Mouse (Mus musculus) right cerebral cortex, adult 2 months (tissue): ENCODE measurements around the gene Gsdme.

Source experiments
- DNase-seq, 2 experiments: peaks; one replicate each; pipeline ENCODE4 v3.0.0; 2021 to 2022; ENCODE audit warnings: low spot score in 2 of 2

Gsdme gene

DNA sequence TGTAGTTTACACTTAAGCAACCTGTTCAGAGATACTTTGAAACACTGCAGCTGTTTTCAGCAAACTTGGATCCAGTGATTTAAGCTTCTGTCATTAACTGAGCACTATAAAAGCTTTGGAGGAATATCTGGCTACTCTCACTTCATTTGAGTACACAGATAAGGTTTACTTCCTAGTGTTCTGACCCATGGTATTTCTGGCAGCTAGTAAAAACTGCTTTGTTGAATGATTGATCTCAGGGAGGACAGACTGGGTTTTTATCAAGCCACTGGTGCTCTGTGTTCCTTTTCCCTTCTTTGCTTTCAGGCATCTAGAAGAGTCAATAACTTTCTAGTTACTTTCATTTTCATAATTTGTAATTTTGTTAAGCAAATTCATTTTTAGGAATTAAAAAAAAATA lies 74.3 kb downstream of the Gsdme start:
- no peak for DNase-seq

DNA sequence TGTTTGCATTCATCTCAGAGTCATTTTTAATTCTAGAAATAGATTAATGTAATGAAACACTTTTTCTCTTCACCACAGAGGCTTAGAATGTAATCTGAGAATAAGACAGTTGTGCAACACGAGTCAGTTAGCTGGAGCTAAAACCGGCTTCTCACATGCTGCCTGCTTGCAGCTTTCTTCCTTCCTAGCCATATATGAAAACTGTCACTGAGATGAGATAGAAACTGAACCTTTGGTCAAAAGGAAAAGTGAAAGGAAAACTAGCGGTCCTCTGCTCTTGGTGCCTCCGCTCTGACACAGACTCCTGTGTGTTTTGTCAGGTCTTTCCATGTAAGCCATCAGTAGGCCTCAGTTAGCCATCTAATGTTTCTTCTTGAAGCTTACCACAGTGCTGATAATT lies 75.7 kb downstream of the Gsdme start:
- no peak for DNase-seq

DNA sequence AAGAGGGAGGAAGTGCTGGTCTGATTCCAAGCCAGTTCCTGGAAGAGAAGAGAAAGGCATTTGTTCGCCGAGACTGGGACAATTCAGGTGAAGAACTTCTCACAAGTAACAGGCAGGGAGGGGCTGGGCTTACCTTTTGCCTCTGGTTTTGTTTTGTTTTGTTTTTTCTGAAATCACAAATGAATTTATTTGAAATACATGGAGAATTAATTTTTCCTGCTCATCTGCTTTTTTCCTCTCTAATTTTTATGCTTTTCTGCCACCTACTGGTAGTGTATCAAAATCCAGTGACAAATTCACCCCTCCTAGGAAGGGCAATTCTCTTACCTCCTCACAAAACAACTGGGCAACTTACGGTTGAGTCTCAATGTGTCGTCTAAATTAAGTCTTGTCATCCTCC lies 83.5 kb downstream of the Gsdme start:
- no peak for DNase-seq

DNA sequence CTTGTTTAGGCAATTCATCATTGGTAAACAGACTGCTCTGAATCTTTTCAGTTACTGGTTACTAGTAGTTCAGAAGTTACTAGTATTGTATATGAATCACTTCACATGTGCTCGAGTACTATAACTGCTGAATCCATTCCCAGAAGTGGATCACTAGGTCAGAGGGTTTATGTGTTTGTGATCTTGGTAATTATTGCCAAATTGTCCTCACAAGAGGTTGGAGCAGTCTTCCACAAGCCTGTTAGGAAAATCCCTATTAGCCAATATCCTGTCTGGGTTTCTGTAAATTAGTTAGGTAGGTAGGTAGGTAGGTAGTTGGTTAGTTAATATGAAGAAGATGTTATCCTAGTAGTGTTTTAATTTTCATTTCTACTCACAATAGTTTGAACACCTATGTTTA lies 87.9 kb downstream of the Gsdme start:
- no peak for DNase-seq

DNA sequence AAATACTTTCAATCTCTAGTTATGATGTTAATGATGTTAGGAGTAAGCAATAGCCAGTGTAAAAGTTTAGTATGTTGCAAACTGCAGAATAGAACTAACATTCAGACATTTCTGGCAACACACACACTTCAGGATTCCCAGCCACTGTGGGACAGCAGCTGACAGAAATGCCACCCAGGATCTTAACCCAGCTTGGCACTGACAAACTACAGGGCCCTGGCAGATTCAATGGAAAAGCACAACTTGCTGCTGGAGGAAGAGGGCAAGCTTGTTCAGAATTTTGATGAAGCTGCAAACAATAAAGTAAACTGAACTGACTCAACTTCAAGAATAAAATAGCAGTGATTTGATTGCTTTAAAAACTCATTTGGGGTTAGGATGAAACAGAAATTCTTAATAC lies 93.9 kb downstream of the Gsdme start:
- DNase-seq = no peak

DNA sequence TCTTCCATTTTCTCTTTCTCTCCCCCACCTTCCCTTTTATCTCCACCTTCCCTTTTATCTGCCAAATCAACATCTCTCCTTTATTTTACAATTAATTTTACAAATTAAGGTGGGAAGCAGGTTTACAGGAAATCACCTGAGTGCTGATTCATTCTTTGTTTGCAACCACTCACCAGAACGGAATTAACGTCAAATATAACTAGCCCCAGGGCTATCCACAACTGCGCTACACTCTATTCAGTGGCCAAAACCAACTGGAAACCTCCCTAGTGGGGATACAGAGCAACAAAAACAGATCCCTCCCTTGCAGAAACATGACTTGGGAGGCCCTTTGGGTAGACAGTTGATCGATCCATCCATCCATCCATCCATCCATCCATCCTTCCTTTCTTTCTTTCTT lies 94.8 kb downstream of the Gsdme start:
- DNase-seq = no peak

GRCm38 (mm10) chr6:50163013-50163412 lies 100.6 kb downstream of the Gsdme start:
- DNase-seq = no peak

GRCm38 (mm10) chr6:50159842-50160241 lies 103.8 kb downstream of the Gsdme start:
- DNase-seq = no peak

DNA sequence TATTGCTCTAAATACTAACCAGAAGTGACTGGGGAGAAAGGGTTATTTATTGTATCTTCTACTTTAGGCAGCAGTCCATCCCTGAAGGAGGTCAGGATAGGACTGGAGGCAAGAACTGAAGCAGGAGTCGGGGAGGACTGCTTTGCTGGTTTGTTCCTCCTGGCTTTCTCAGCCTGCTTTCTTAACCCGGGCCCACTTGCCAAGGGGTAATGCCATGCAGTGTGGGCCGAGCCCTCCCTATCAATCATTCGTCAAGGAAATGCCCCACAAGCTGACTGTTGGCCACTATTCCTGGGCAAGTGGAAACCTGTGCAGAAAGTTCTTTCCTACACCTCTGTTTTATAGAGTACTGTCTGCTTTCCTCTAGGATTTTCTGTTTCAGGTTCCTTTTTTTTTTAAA lies 114.3 kb downstream of the Gsdme start:
- no peak for DNase-seq

DNA sequence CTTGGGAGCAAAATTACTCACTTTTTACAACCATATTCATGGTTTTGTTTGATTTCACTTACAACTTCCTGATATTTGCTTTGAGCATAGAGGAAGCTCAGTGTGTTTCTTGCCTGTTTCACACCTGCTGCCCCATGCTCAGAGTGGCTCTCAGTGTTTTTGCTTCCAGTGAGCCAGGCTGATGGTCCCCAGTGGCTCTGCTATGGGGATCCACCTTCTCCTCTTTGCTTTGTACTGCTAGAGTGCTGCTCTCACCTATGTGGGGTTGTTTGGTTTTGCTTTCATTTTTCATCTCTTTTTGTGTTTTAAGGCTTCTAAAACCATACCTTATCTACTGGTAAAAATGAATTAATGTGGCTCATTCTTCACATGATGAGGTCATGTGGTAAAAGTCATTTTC lies 117.5 kb downstream of the Gsdme start:
- no peak for DNase-seq

- DNase-seq = no peak
Observed at GRCm38 (mm10) chr6:50139526-50139925, 124.1 kb downstream of the Gsdme start.
